Mouse (Mus musculus) monocyte, adult 59 days (primary cell): ENCODE measurements around the gene Trpc5. TPM values are rescaled to one million over a fixed set of nuclear protein-coding genes. Genes with fewer than 3 reads are reported as not detected.

Experiments used
- total RNA-seq, 2 experiments: library from RNA; stranded (reverse); gene quantifications; one replicate each; pipeline ENCODE4 v1.2.4; 2023

The Trpc5 gene
- not detected for total RNA-seq

GRCm38 (mm10) chrX:144688142-144688206 is at the start of gene Trpc5:
Gene Trpc5 (minus strand): TSS chrX:144688180.

DNA sequence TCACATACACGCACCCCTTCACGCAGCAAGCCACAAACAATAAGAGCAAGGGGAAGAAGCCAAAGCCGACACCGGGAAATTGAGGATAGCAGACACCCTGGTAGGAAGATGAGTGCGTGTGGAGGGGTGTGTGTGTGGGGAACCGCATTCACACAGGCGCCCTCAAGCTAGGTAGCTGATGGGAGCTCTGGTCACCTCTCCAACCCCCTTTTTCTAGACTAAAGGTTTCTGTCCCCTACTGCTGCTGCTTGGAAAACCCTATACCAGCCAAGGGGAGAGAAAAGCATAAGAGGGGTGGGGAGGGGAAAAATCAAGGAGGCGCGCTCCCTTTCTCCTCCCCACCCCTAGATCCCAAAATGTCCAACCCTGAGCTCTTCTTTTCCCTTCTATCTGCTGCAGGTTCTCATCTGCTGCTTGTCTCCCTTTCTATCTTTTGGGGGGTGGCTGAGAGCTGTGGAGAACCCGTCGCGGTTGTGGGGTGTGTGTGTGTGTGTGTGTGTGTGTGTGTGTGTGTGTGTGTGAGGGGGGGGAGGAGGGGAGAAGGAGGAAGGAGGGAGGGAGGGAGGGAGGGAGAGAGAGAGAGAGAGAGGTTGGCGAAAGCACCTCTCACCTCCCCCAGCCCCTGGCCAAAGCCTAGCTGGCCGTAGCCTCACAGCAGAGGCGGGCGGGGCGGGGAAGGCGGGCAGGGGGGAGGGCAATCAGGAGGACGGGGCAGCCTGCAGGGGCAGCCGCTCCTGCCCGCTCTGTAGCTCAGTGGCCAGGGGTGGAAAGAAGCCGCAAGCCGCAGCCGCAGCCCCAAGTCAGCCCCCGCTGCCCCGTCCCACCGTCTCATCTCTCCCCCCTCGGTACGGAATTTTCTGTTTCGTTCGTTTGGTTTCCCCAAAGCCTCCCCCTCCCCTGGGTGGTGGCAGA is 483 bp upstream of the Trpc5 start, which contains the start of gene Rtl4:
Gene Rtl4 (plus strand): TSS at position 701 of the 912 bp plus-strand sequence.

DNA sequence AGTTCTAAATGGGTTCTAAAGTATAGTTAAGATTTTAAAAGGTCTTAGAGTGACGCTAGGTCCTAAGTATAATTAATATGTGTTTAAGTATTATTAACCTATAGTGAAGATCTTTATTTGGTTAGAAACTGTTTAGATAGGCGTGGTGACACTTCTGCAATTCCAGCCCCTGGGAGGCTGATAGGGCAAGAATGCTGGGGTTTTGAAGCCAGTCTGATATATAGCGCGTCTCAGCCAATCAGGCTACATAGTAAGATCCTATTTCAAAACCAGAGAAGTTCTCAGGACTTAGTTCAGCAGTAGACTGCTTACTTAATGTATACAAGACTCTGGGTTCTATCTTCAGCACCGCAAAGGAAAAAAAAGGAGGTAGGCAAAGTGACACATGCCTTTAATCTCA is 231.7 kb downstream of the Trpc5 start, which contains the start of gene Trpc5os:
Gene Trpc5os (plus strand): TSS at position 301 of the 400 bp plus-strand sequence.

Other genes starting within 250 kb of the Trpc5 start
- not detected for gene Trpc5os, start 231.6 kb downstream of the Trpc5 start, total RNA-seq
- gene Rtl4, start 727 bp upstream of the Trpc5 start, total RNA-seq: not detected